Mouse (Mus musculus): ENCODE results near the gene Capn11. TPM values are rescaled to one million over a fixed set of nuclear protein-coding genes. Genes with fewer than 3 reads are reported as not detected.

Gene Capn11
- polyA plus RNA-seq, 1 experiment from 2014 or later, result 0.72 TPM

- Histone ChIP-seq H3K36me3 (ENCODE audit: control insufficient read depth, insufficient read depth, low read length) (peaks cover 11% of the 10 kb centered on the region), H3K27ac (ENCODE audit: low read length) (no peak overlapping the region), H3K9ac (ENCODE audit: low read length) (no peak overlapping the region), H3K4me1 (replicated peaks; ENCODE audit: control insufficient read depth, insufficient read depth, low read length) (peaks cover 47% of the 10 kb centered on the region), H3K4me3 (ENCODE audit: low read length) (no peak overlapping the region), H3K4me2 (ENCODE audit: low read depth, low read length) (no peak overlapping the region), H3K27me3 (ENCODE audit: control insufficient read depth, insufficient read depth, low read depth, low read length) (no peaks in the 10 kb centered on the region), H3K9me3 (ENCODE audit: control insufficient read depth, low read length) (no peaks in the 10 kb centered on the region)
- WGBS, result 64% methylated on average over 6 of the region's 6 CpGs
- ATAC-seq (ENCODE audit: low read depth), result no peak
Measured at GRCm38 (mm10) chr17:45698368-45698767, 39.2 kb upstream of the Capn11 start.

- WGBS, result 86% methylated on average over 9 of the region's 9 CpGs
- H3K4me1 ChIP-seq (replicated peaks; ENCODE audit: control insufficient read depth, insufficient read depth, low read length), result peaks cover 50% of the 10 kb centered on the region
Measured at GRCm38 (mm10) chr17:45696981-45697380, 37.9 kb upstream of the Capn11 start.

GRCm38 (mm10) chr17:45695227-45696120 is 36.3 kb upstream of the Capn11 start:
- whole genome bisulfite sequencing, result 56% methylated on average over 21 of the region's 23 CpGs
- H3K27me3 ChIP-seq (ENCODE audit: control insufficient read depth, insufficient read depth, low read depth, low read length), result no peaks in the 10 kb centered on the region
- H3K9me3 ChIP-seq (ENCODE audit: control insufficient read depth, low read length), result no peaks in the 10 kb centered on the region
- H3K4me3 ChIP-seq (ENCODE audit: low read length), result no peak overlapping the region
- peak overlapping the region; percentile 9 for H3K27ac ChIP-seq (ENCODE audit: low read length)
- no peak for ATAC-seq (ENCODE audit: low read depth)
- peak overlapping the region; percentile 18; the same call in 1 of the 2 replicates for H3K9ac ChIP-seq (ENCODE audit: low read length)
- no peak overlapping the region for H3K4me2 ChIP-seq (ENCODE audit: low read depth, low read length)
- peaks cover 11% of the 10 kb centered on the region for H3K36me3 ChIP-seq (ENCODE audit: control insufficient read depth, insufficient read depth, low read length)
- peaks cover 46% of the 10 kb centered on the region for H3K4me1 ChIP-seq (replicated peaks; ENCODE audit: control insufficient read depth, insufficient read depth, low read length)

More at GRCm38 (mm10) chr17:45696981-45697380, 37.9 kb upstream of the Capn11 start:
- Histone ChIP-seq H3K27ac (ENCODE audit: low read length) (peak overlapping the region; percentile 18; the same call in 1 of the 2 replicates), H3K4me3 (ENCODE audit: low read length) (no peak overlapping the region), H3K27me3 (ENCODE audit: control insufficient read depth, insufficient read depth, low read depth, low read length) (no peaks in the 10 kb centered on the region), H3K9ac (ENCODE audit: low read length) (no peak overlapping the region), H3K36me3 (ENCODE audit: control insufficient read depth, insufficient read depth, low read length) (peaks cover 11% of the 10 kb centered on the region), H3K9me3 (ENCODE audit: control insufficient read depth, low read length) (no peaks in the 10 kb centered on the region), H3K4me2 (ENCODE audit: low read depth, low read length) (no peak overlapping the region)
- no peak for ATAC-seq (ENCODE audit: low read depth)

GRCm38 (mm10) chr17:45693812-45694565 is 34.9 kb upstream of the Capn11 start:
- peaks cover 48% of the 10 kb centered on the region for H3K4me1 ChIP-seq (replicated peaks; ENCODE audit: control insufficient read depth, insufficient read depth, low read length)
- peak overlapping the region; percentile 93 for H3K27ac ChIP-seq (ENCODE audit: low read length)
- ATAC-seq (ENCODE audit: low read depth), result peak; percentile 89
- peak overlapping the region; percentile 36 for H3K4me2 ChIP-seq (ENCODE audit: low read depth, low read length)
- peaks cover 11% of the 10 kb centered on the region for H3K36me3 ChIP-seq (ENCODE audit: control insufficient read depth, insufficient read depth, low read length)
- no peaks in the 10 kb centered on the region for H3K9me3 ChIP-seq (ENCODE audit: control insufficient read depth, low read length)
- H3K27me3 ChIP-seq (ENCODE audit: control insufficient read depth, insufficient read depth, low read depth, low read length), result no peaks in the 10 kb centered on the region
- WGBS, result 33% methylated on average over 18 of the region's 18 CpGs
- H3K4me3 ChIP-seq (ENCODE audit: low read length), result no peak overlapping the region
- H3K9ac ChIP-seq (ENCODE audit: low read length), result peak overlapping the region; percentile 12; the same call in 1 of the 2 replicates

GRCm38 (mm10) chr17:45692159-45692558 is 33.0 kb upstream of the Capn11 start:
- no peak overlapping the region for H3K4me3 ChIP-seq (ENCODE audit: low read length)
- 0 out of 2 replicates have a peak, but pooled peaks cover 2% of the 10 kb centered on the region for H3K36me3 ChIP-seq (ENCODE audit: control insufficient read depth, insufficient read depth, low read length)
- no peak overlapping the region for H3K4me2 ChIP-seq (ENCODE audit: low read depth, low read length)
- no peaks in the 10 kb centered on the region for H3K27me3 ChIP-seq (ENCODE audit: control insufficient read depth, insufficient read depth, low read depth, low read length)
- no peak overlapping the region for H3K9ac ChIP-seq (ENCODE audit: low read length)
- peaks cover 45% of the 10 kb centered on the region for H3K4me1 ChIP-seq (replicated peaks; ENCODE audit: control insufficient read depth, insufficient read depth, low read length)
- no peak for ATAC-seq (ENCODE audit: low read depth)
- no peaks in the 10 kb centered on the region for H3K9me3 ChIP-seq (ENCODE audit: control insufficient read depth, low read length)
- no peak overlapping the region for H3K27ac ChIP-seq (ENCODE audit: low read length)
- WGBS, result 71% methylated on average over 5 of the region's 5 CpGs

- no peak overlapping the region for H3K9ac ChIP-seq (ENCODE audit: low read length)
- no peak for ATAC-seq (ENCODE audit: low read depth)
- H3K27ac ChIP-seq (ENCODE audit: low read length), result no peak overlapping the region
- no peaks in the 10 kb centered on the region for H3K27me3 ChIP-seq (ENCODE audit: control insufficient read depth, insufficient read depth, low read depth, low read length)
- H3K4me3 ChIP-seq (ENCODE audit: low read length), result no peak overlapping the region
- H3K36me3 ChIP-seq (ENCODE audit: control insufficient read depth, insufficient read depth, low read length), result no peaks in the 10 kb centered on the region
- 88% methylated on average over 4 of the region's 4 CpGs for WGBS
- H3K4me1 ChIP-seq (replicated peaks; ENCODE audit: control insufficient read depth, insufficient read depth, low read length), result peaks cover 37% of the 10 kb centered on the region
- H3K9me3 ChIP-seq (ENCODE audit: control insufficient read depth, low read length), result no peaks in the 10 kb centered on the region
- H3K4me2 ChIP-seq (ENCODE audit: low read depth, low read length), result no peak overlapping the region
Measured at GRCm38 (mm10) chr17:45690044-45690443, 30.9 kb upstream of the Capn11 start.

GRCm38 (mm10) chr17:45689120-45689519 is 30.0 kb upstream of the Capn11 start:
- peak overlapping the region; percentile 7; the same call in 1 of the 2 replicates for H3K27ac ChIP-seq (ENCODE audit: low read length)
- H3K9ac ChIP-seq (ENCODE audit: low read length), result no peak overlapping the region
- H3K4me3 ChIP-seq (ENCODE audit: low read length), result no peak overlapping the region
- no peak for ATAC-seq (ENCODE audit: low read depth)
- H3K27me3 ChIP-seq (ENCODE audit: control insufficient read depth, insufficient read depth, low read depth, low read length), result no peaks in the 10 kb centered on the region
- peaks cover 39% of the 10 kb centered on the region for H3K4me1 ChIP-seq (replicated peaks; ENCODE audit: control insufficient read depth, insufficient read depth, low read length)
- no peaks in the 10 kb centered on the region for H3K9me3 ChIP-seq (ENCODE audit: control insufficient read depth, low read length)
- WGBS, result 58% methylated on average over 9 of the region's 9 CpGs
- H3K36me3 ChIP-seq (ENCODE audit: control insufficient read depth, insufficient read depth, low read length), result no peaks in the 10 kb centered on the region
- no peak overlapping the region for H3K4me2 ChIP-seq (ENCODE audit: low read depth, low read length)

- no peaks in the 10 kb centered on the region for H3K36me3 ChIP-seq (ENCODE audit: control insufficient read depth, insufficient read depth, low read length)
- 0 out of 2 replicates have a peak, but pooled peaks have one; percentile 11 for ATAC-seq (ENCODE audit: low read depth)
- H3K4me1 ChIP-seq (replicated peaks; ENCODE audit: control insufficient read depth, insufficient read depth, low read length), result peaks cover 22% of the 10 kb centered on the region
- 3% methylated on average over 12 of the region's 12 CpGs for WGBS
- H3K4me3 ChIP-seq (ENCODE audit: low read length), result peak within 1 kb of the TSS; percentile 94
- H3K4me2 ChIP-seq (ENCODE audit: low read depth, low read length), result peak within 1 kb of the TSS; percentile 73
- peak within 1 kb of the TSS; percentile 85 for H3K27ac ChIP-seq (ENCODE audit: low read length)
- no peaks in the 10 kb centered on the region for H3K9me3 ChIP-seq (ENCODE audit: control insufficient read depth, low read length)
- no peaks in the 10 kb centered on the region for H3K27me3 ChIP-seq (ENCODE audit: control insufficient read depth, insufficient read depth, low read depth, low read length)
- H3K9ac ChIP-seq (ENCODE audit: low read length), result peak within 1 kb of the TSS; percentile 97
Measured at GRCm38 (mm10) chr17:45686716-45687115, 27.6 kb upstream of the Capn11 start, which contains the start of gene Tmem63b. Gene Tmem63b, minus strand, starts transcription at chr17:45686905.
